Comparison of ENCODE assay signal across 13 mouse cellular contexts in genomic region chr9:52337786-52338322, GRCm38 (mm10).
"Had no signal": no experiment of that assay in that cellular context is flagged by ENCODE, and none has a peak within 500 bp of the region (broad histone marks: within the 10 kb centered on the region; RNA-seq: fewer than 3 reads in every experiment).

No protein-coding gene starts in this region.

- H3K27me3 ChIP-seq: liver, embryonic 15.5 days; neural tube, embryonic 13.5 days had no signal

- H3K27ac ChIP-seq: left cerebral cortex, adult 2 months; limb, embryonic 10.5 days; liver, embryonic 15.5 days; neural tube, embryonic 13.5 days had no signal

- ATAC-seq: lung, postnatal 0 days had no signal

- DNase-seq: kidney, adult 8-10 months; kidney, postnatal 25 days; lung, adult 2 months; lung, postnatal 36 days; retina, postnatal 1 day; right cerebral cortex, postnatal 14 days; thymus, postnatal 36 days had no signal

- H3K4me2 ChIP-seq: liver, embryonic 11.5 days; liver, embryonic 15.5 days; neural tube, embryonic 13.5 days had no signal

- H3K9ac ChIP-seq: liver, embryonic 15.5 days; neural tube, embryonic 13.5 days had no signal

- H3K4me3 ChIP-seq: left cerebral cortex, adult 2 months; limb, embryonic 10.5 days; liver, embryonic 15.5 days; neural tube, embryonic 13.5 days had no signal

- H3K36me3 ChIP-seq: limb, embryonic 10.5 days; liver, embryonic 15.5 days; neural tube, embryonic 13.5 days had no signal

- H3K9me3 ChIP-seq: limb, embryonic 10.5 days; liver, embryonic 15.5 days; neural tube, embryonic 13.5 days had no signal

- H3K4me1 ChIP-seq: limb, embryonic 10.5 days; liver, embryonic 15.5 days; neural tube, embryonic 13.5 days had no signal
